Mouse (Mus musculus): Measurements from ENCODE around the gene Hectd2. TPM values are rescaled to one million over a fixed set of nuclear protein-coding genes. Genes with fewer than 3 reads are reported as not detected.

Gene Hectd2
- polyA plus RNA-seq, 1 experiment from 2014 or later: 0.56 TPM

DNA sequence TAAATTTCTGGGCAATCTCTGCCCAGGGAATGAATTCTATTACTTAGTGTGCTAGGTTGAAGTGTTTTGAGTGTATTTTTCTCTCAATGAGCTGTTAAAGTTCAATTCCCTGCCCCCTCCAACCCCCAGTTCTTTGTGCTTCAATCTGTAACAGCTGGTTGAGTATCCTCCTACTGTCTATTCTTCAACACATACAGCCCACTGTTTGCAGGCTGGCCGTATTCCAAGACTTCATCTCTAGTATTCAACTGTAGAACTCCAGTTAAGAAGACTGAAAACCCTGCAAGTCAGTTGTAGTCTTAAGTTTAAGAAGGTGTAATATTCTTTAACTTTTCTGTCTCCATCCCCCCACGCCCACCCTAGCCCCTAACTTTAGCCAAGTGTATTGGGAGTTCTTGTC is 10.0 kb downstream of the Hectd2 start:
- H3K36me3 ChIP-seq (replicated peaks): no peaks in the 10 kb centered on the region
- H3K27ac ChIP-seq (replicated peaks): no peak overlapping the region
- H3K4me3 ChIP-seq (replicated peaks): no peak overlapping the region
- no peak for ATAC-seq (ENCODE audit: insufficient read depth)
- H3K9me3 ChIP-seq (replicated peaks): no peaks in the 10 kb centered on the region
- no peak overlapping the region for H3K4me2 ChIP-seq
- no peak overlapping the region for H3K9ac ChIP-seq
- no peaks in the 10 kb centered on the region for H3K4me1 ChIP-seq (replicated peaks)
- WGBS (ENCODE audit: insufficient replicate concordance): 41% methylated on average over 2 of the region's 2 CpGs
- no peaks in the 10 kb centered on the region for H3K27me3 ChIP-seq

DNA sequence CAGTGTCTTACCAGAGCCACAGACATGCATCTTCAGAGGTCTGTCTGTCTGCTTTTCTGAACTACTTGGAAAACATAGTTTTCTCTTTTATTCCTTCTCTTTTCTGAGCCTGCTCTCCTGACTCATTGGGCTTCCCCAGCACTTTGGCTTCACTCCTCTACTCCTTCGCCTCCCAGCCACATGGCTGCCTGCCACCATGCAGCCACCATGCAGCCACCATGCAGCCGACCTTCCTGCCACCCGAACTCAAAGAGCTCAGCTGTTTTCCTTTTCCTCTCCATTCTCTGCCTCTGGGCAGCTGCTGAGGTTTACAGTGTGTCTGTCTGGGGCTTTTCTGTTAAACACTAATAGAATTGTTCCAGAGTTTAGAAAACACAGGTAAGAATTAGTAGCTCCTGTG is 19.5 kb downstream of the Hectd2 start:
- H3K4me2 ChIP-seq: no peak overlapping the region
- no peaks in the 10 kb centered on the region for H3K9me3 ChIP-seq (replicated peaks)
- H3K9ac ChIP-seq: no peak overlapping the region
- WGBS (ENCODE audit: insufficient replicate concordance): 53% methylated on average over 3 of the region's 3 CpGs
- no peaks in the 10 kb centered on the region for H3K36me3 ChIP-seq (replicated peaks)
- H3K4me1 ChIP-seq (replicated peaks): no peaks in the 10 kb centered on the region
- H3K4me3 ChIP-seq (replicated peaks): no peak overlapping the region
- ATAC-seq (ENCODE audit: insufficient read depth): no peak
- H3K27me3 ChIP-seq: no peaks in the 10 kb centered on the region
- no peak overlapping the region for H3K27ac ChIP-seq (replicated peaks)

DNA sequence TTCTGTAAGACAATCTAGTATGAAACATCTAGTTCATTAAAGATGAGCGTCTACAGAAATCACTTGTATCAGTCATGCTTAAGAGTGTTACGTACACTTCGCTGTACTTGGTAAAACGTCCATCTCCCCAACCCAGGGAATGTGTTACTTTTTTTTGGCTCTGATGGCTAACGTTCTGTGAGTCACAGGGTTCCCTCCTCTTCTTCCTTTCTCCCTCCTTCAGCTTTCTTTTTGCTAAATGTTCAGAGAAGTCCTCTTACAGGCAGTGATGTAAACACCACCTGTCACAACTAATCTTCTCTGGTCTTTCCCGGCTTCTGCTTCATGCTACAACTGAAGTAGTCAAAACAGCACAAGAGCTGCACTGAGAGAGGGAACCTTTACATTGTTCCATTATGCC is 20.7 kb downstream of the Hectd2 start:
- Histone ChIP-seq H3K4me1 (replicated peaks) (no peaks in the 10 kb centered on the region), H3K27me3 (no peaks in the 10 kb centered on the region), H3K9me3 (replicated peaks) (no peaks in the 10 kb centered on the region), H3K27ac (replicated peaks) (no peak overlapping the region), H3K4me3 (replicated peaks) (no peak overlapping the region), H3K36me3 (replicated peaks) (no peaks in the 10 kb centered on the region), H3K9ac (no peak overlapping the region), H3K4me2 (no peak overlapping the region)
- 70% methylated on average over 6 of the region's 6 CpGs for WGBS (ENCODE audit: insufficient replicate concordance)
- no peak for ATAC-seq (ENCODE audit: insufficient read depth)

- Histone ChIP-seq H3K4me1 (replicated peaks) (no peaks in the 10 kb centered on the region), H3K9ac (no peak overlapping the region), H3K4me2 (no peak overlapping the region), H3K4me3 (replicated peaks) (no peak overlapping the region), H3K27me3 (no peaks in the 10 kb centered on the region), H3K36me3 (replicated peaks) (no peaks in the 10 kb centered on the region), H3K9me3 (replicated peaks) (no peaks in the 10 kb centered on the region), H3K27ac (replicated peaks) (no peak overlapping the region)
- 56% methylated on average over 3 of the region's 3 CpGs for WGBS (ENCODE audit: insufficient replicate concordance)
- ATAC-seq (ENCODE audit: insufficient read depth): no peak
These were observed 26.4 kb downstream of the Hectd2 start for GRCm38 (mm10) chr19:36580874-36581273.

- Histone ChIP-seq H3K4me2 (no peak overlapping the region), H3K9ac (no peak overlapping the region), H3K9me3 (replicated peaks) (no peaks in the 10 kb centered on the region), H3K4me3 (replicated peaks) (no peak overlapping the region), H3K4me1 (replicated peaks) (no peaks in the 10 kb centered on the region), H3K27ac (replicated peaks) (no peak overlapping the region), H3K27me3 (no peaks in the 10 kb centered on the region), H3K36me3 (replicated peaks) (no peaks in the 10 kb centered on the region)
- WGBS (ENCODE audit: insufficient replicate concordance): 72% methylated on average over 1 of the region's 1 CpGs
- no peak for ATAC-seq (ENCODE audit: insufficient read depth)
These were observed 27.7 kb downstream of the Hectd2 start for GRCm38 (mm10) chr19:36582116-36582515.

DNA sequence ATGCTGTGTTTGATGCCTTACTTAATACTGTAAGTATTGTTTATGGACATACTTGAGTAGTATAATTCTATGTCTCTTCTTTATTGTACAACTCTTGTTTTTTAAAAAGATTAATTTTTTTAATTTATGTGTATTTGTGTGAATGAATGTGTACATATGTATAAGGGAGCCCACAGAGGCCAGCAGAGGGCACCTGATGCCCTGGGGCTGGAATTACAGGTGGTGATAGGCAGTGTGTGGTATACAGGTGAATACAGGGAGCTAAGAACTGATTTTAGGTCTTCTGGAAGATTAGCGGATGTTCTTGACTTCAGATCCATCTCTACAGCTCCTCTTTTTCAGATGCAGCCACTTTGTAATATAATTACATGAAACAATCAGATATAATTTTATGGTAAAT is 31.1 kb downstream of the Hectd2 start:
- Histone ChIP-seq H3K27ac (replicated peaks) (no peak overlapping the region), H3K36me3 (replicated peaks) (no peaks in the 10 kb centered on the region), H3K9me3 (replicated peaks) (no peaks in the 10 kb centered on the region), H3K4me3 (replicated peaks) (no peak overlapping the region), H3K4me1 (replicated peaks) (no peaks in the 10 kb centered on the region), H3K9ac (no peak overlapping the region), H3K27me3 (no peaks in the 10 kb centered on the region), H3K4me2 (no peak overlapping the region)
- whole genome bisulfite sequencing (ENCODE audit: insufficient replicate concordance): 89% methylated on average over 1 of the region's 1 CpGs
- no peak for ATAC-seq (ENCODE audit: insufficient read depth)

DNA sequence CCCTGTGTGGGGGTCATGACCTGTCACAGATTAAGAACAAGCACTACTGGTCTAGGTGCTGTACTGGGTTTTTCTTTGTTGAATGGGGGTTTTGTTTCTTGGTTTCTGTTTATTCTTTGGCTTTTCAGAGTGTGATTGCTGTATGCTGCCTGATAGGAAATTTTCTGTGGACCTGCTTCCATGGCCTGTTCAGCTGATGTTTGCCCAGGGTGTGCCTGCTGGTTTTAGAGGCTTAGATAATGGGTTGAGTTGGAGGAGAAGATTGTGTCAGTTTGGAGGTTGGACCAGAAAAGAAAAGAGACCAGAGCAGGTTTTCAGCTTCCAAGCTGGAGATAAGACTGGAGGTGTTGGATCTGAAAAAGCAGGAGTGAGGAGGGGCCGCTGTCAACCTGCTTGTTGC is 40.0 kb downstream of the Hectd2 start:
- no peaks in the 10 kb centered on the region for H3K27me3 ChIP-seq
- no peak overlapping the region for H3K4me3 ChIP-seq (replicated peaks)
- no peaks in the 10 kb centered on the region for H3K4me1 ChIP-seq (replicated peaks)
- no peak overlapping the region for H3K4me2 ChIP-seq
- H3K27ac ChIP-seq (replicated peaks): no peak overlapping the region
- ATAC-seq (ENCODE audit: insufficient read depth): no peak
- WGBS (ENCODE audit: insufficient replicate concordance): 69% methylated on average over 1 of the region's 1 CpGs
- H3K36me3 ChIP-seq (replicated peaks): no peaks in the 10 kb centered on the region
- H3K9ac ChIP-seq: no peak overlapping the region
- no peaks in the 10 kb centered on the region for H3K9me3 ChIP-seq (replicated peaks)

DNA sequence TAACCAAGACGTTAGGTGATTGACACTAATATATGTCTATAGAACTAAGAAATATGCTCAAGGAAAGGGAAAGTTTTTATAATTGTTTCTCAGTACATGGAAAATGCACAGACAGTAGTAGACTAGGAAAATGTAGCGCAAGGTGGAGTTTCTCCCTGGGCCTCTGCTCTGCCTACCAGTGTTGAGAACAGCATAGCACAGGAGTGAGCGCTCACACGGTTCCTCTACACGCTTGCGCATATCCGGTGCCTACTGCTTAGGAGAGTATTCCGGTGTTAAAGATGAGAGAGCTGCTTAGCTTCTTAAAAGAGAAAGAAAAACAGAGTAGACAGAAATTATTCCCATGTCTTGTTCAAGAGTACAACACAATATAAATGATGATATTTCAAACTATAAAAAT is 47.4 kb downstream of the Hectd2 start:
- Histone ChIP-seq H3K27me3 (no peaks in the 10 kb centered on the region), H3K9ac (no peak overlapping the region), H3K4me1 (replicated peaks) (no peaks in the 10 kb centered on the region), H3K9me3 (replicated peaks) (no peaks in the 10 kb centered on the region), H3K4me2 (no peak overlapping the region), H3K27ac (replicated peaks) (no peak overlapping the region), H3K4me3 (replicated peaks) (no peak overlapping the region), H3K36me3 (replicated peaks) (no peaks in the 10 kb centered on the region)
- no peak for ATAC-seq (ENCODE audit: insufficient read depth)
- WGBS (ENCODE audit: insufficient replicate concordance): 85% methylated on average over 8 of the region's 8 CpGs

DNA sequence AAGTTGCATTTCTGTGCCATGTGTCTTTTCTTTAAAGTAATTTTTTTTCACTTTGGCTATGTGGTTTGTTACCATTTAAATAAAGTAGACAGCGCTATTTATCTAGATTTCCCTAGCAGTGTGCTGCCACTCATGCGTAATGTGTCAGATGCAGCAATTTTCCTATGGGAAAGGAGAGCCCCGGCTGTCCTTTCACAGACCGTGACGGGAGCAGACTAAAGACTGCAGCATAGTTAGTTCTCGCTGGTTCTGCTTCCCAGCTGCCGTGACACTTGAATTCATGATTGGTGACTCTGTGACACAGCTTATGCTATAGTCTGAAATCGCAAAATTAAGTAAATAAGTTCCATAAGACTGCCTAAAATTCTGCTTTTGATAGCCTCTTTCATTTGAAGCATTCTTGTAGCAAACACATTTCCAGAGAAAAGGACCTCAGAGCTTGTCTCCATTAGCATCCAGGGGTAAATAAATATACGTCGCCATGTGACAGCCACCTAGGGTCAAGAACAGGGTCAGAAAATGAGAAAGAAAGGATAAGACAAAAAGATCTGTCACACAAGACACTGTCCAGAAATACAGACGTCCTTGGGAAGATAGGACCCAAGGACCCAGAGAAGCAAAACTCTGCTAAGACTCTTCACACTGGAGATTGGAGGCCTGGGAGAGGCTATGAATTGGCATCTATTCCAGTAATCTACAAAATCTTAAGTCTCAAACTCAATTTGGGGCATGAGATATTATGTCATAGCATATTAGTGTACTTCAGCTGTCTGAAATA is 48.3 kb downstream of the Hectd2 start:
- no peak overlapping the region for H3K9ac ChIP-seq
- no peaks in the 10 kb centered on the region for H3K36me3 ChIP-seq (replicated peaks)
- no peaks in the 10 kb centered on the region for H3K4me1 ChIP-seq (replicated peaks)
- H3K4me3 ChIP-seq (replicated peaks): no peak overlapping the region
- no peak for ATAC-seq (ENCODE audit: insufficient read depth)
- H3K27me3 ChIP-seq: no peaks in the 10 kb centered on the region
- no peak overlapping the region for H3K4me2 ChIP-seq
- H3K27ac ChIP-seq (replicated peaks): no peak overlapping the region
- H3K9me3 ChIP-seq (replicated peaks): no peaks in the 10 kb centered on the region
- WGBS (ENCODE audit: insufficient replicate concordance): 73% methylated on average over 11 of the region's 11 CpGs

GRCm38 (mm10) chr19:36606270-36606669 is 51.8 kb downstream of the Hectd2 start:
- H3K4me1 ChIP-seq (replicated peaks): peaks cover 13% of the 10 kb centered on the region
- H3K27me3 ChIP-seq: no peaks in the 10 kb centered on the region
- H3K36me3 ChIP-seq (replicated peaks): no peaks in the 10 kb centered on the region
- H3K9ac ChIP-seq: no peak overlapping the region
- 54% methylated on average over 1 of the region's 1 CpGs for WGBS (ENCODE audit: insufficient replicate concordance)
- no peak overlapping the region for H3K4me2 ChIP-seq
- no peaks in the 10 kb centered on the region for H3K9me3 ChIP-seq (replicated peaks)
- H3K27ac ChIP-seq (replicated peaks): no peak overlapping the region
- no peak for ATAC-seq (ENCODE audit: insufficient read depth)
- no peak overlapping the region for H3K4me3 ChIP-seq (replicated peaks)

DNA sequence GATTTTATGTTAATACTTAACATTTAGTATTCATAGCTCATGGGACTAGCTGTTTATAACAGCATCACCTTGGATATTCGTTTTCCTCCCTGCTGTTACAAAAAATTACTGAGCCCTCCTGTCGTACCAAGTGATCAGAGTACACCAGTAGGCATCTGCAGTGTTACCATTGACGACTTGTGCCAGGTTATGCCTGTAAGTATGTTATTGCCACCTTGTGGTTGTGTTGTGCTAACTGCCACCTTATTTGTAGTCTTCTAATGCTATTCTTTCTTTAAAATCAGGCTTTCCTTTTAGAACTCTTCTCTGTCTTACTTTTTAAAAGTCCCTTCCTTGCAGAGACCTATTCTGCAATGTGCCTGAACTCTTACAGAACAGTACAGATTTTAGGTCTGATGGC is 54.8 kb downstream of the Hectd2 start:
- Histone ChIP-seq H3K9me3 (replicated peaks) (no peaks in the 10 kb centered on the region), H3K27me3 (no peaks in the 10 kb centered on the region), H3K4me3 (replicated peaks) (no peak overlapping the region), H3K9ac (no peak overlapping the region), H3K4me2 (no peak overlapping the region), H3K4me1 (replicated peaks) (peaks cover 13% of the 10 kb centered on the region), H3K27ac (replicated peaks) (no peak overlapping the region), H3K36me3 (replicated peaks) (no peaks in the 10 kb centered on the region)
- ATAC-seq (ENCODE audit: insufficient read depth): no peak
- WGBS (ENCODE audit: insufficient replicate concordance): 39% methylated on average over 3 of the region's 3 CpGs

DNA sequence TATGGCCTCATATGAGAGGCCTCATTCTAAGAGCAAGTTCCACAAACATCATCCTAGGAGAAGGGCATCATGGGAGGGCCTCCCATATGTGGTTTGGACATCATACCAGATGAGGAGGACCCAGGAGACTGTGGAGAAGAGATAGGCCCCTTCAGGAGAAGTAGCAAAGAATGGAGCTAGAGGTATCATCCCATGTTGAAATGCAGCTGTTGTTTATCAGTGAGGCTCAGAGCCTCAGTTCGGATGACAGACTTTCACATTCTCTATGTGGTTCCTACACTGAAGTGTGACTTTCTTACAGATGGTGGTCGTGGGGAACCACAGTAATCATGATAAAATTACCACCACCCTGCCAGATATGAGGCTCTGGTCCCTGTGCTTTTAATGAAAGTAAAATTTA is 55.9 kb downstream of the Hectd2 start:
- no peak overlapping the region; the same call in 1 of the 2 replicates for H3K27ac ChIP-seq (replicated peaks)

More for the DNA sequence above, 55.9 kb downstream of the Hectd2 start:
- H3K36me3 ChIP-seq (replicated peaks): no peaks in the 10 kb centered on the region
- no peak overlapping the region for H3K4me3 ChIP-seq (replicated peaks)
- no peak overlapping the region for H3K9ac ChIP-seq
- H3K9me3 ChIP-seq (replicated peaks): no peaks in the 10 kb centered on the region
- peak; percentile 94 for ATAC-seq (ENCODE audit: insufficient read depth)
- H3K4me2 ChIP-seq: peak overlapping the region; percentile 21
- H3K4me1 ChIP-seq (replicated peaks): peaks cover 13% of the 10 kb centered on the region
- WGBS (ENCODE audit: insufficient replicate concordance): 28% methylated on average over 2 of the region's 2 CpGs
- no peaks in the 10 kb centered on the region for H3K27me3 ChIP-seq
